Mouse (Mus musculus) erythroid progenitor cell, adult 5-6 weeks (primary cell): ENCODE results near the gene Gbf1. TPM values are rescaled to one million over a fixed set of nuclear protein-coding genes. Genes with fewer than 3 reads are reported as not detected.
A peak's percentile ranks its signal among the peaks of the same experiment; 100 is the strongest.
"Not testable (repeated sequence)": the region's sequence is repeated elsewhere in the genome, so short reads cannot be mapped to it uniquely, and the experiment has no call there.

Experiments
- ATAC-seq: replicated peaks from 2 replicates; pipeline ENCODE4 v1.8.0; 2016; ENCODE audit warnings: moderate number of reproducible peaks, mild to moderate bottlenecking, moderate TSS enrichment, inconsistent platforms; ENCODE audit not compliant: poor library complexity, low FRiP score, severe bottlenecking
- total RNA-seq, 2 experiments: library from RNA; stranded (forward) in 1 of 2; stranded (reverse) in 1 of 2; fragments of 150-400 nt in 1 of 2; fragments of 186-747, 209-891 nt in 1 of 2; gene quantifications; 2 replicates each; pipeline versions ENCODE4 v1.2.3 to v1.2.4; 2015 to 2017; ENCODE audit warnings: low replicate concordance in 2 of 2

Gbf1 gene
- total RNA-seq (2015; ENCODE audit: low replicate concordance) (28.8 and 30.6 TPM in 2 replicates), total RNA-seq (2017; ENCODE audit: low replicate concordance) (11.4 and 22.2 TPM in 2 replicates)

GRCm38 (mm10) chr19:46152127-46152803, at the start of gene Gbf1:
Gene Gbf1, plus strand, starts transcription at chr19:46152509.
- peak; percentile 96 for ATAC-seq

- ATAC-seq: no peak
Measured at GRCm38 (mm10) chr19:46103437-46104186, 48.7 kb upstream of the Gbf1 start.

GRCm38 (mm10) chr19:46104187-46104557, 48.1 kb upstream of the Gbf1 start:
- no peak for ATAC-seq

- no peak for ATAC-seq
Measured at GRCm38 (mm10) chr19:46110214-46110613, 42.1 kb upstream of the Gbf1 start.

GRCm38 (mm10) chr19:46110781-46111180, 41.5 kb upstream of the Gbf1 start:
- ATAC-seq: no peak

GRCm38 (mm10) chr19:46114617-46115016, 37.7 kb upstream of the Gbf1 start:
- ATAC-seq: no peak

GRCm38 (mm10) chr19:46119458-46119857, 32.9 kb upstream of the Gbf1 start:
- ATAC-seq: no peak; the same call in 1 of the 2 replicates

- no peak for ATAC-seq
Measured at GRCm38 (mm10) chr19:46120872-46121271, 31.4 kb upstream of the Gbf1 start.

- no peak for ATAC-seq
Measured at GRCm38 (mm10) chr19:46123876-46124275, 28.4 kb upstream of the Gbf1 start.

- ATAC-seq: no peak
Measured at GRCm38 (mm10) chr19:46124651-46125050, 27.7 kb upstream of the Gbf1 start.

- ATAC-seq: no peak
Measured at GRCm38 (mm10) chr19:46126301-46126700, 26.0 kb upstream of the Gbf1 start.

- ATAC-seq: not testable (repeated sequence)
Measured at GRCm38 (mm10) chr19:46129737-46130136, 22.6 kb upstream of the Gbf1 start.

GRCm38 (mm10) chr19:46131283-46131682, 21.0 kb upstream of the Gbf1 start:
- ATAC-seq: no peak

GRCm38 (mm10) chr19:46131694-46132525, 20.4 kb upstream of the Gbf1 start, which contains the start of gene Elovl3:
Gene Elovl3, plus strand, starts transcription at chr19:46131897.
- no peak for ATAC-seq

- no peak for ATAC-seq
Measured at GRCm38 (mm10) chr19:46132577-46132976, 19.7 kb upstream of the Gbf1 start.

GRCm38 (mm10) chr19:46135297-46135696, 17.0 kb upstream of the Gbf1 start:
- ATAC-seq: peak; percentile 62; the same call in 1 of the 2 replicates

- ATAC-seq: peak; percentile 52
Measured at GRCm38 (mm10) chr19:46135789-46136638, 16.3 kb upstream of the Gbf1 start.

GRCm38 (mm10) chr19:46136639-46137580, 15.4 kb upstream of the Gbf1 start:
- peak; percentile 80 for ATAC-seq
